Mouse (Mus musculus) liver, embryonic 14.5 days (tissue): Measurements from ENCODE around the gene Apba2. TPM values are rescaled to one million over a fixed set of nuclear protein-coding genes. Genes with fewer than 3 reads are reported as not detected.

ENCODE experiments used
- ATAC-seq: fragments of 200-750 bp; cut with Nextera tagmentation; 2 replicates; pipeline ENCODE4 v1.8.0; 2017; ENCODE audit warnings: moderate number of reproducible peaks, mild to moderate bottlenecking, moderate library complexity; ENCODE audit not compliant: insufficient read depth
- DNase-seq, 3 experiments: peaks; one replicate each; pipeline ENCODE4 v3.0.0-alpha.2; 2012 to 2013; ENCODE audit warnings: low read depth in 3 of 3, low spot score in 3 of 3
- H3K27ac ChIP-seq: fragments of 300-500 bp; sonication (generic); 2 replicates; pipeline ENCODE4 v1.5.1; 2014; ENCODE audit warnings: moderate library complexity, mild to moderate bottlenecking, control low read depth, inconsistent platforms
- H3K27me3 ChIP-seq: fragments of 300-500 bp; sonication (generic); 2 replicates; pipeline ENCODE4 v1.6.1; 2014; ENCODE audit warnings: mild to moderate bottlenecking, low read length, moderate library complexity; ENCODE audit not compliant: control insufficient read depth, insufficient read depth
- H3K36me3 ChIP-seq: fragments of 300-500 bp; sonication (generic); replicated peaks from 2 replicates; pipeline ENCODE4 v1.6.1; 2014; ENCODE audit warnings: low read depth; ENCODE audit not compliant: control insufficient read depth, insufficient read depth
- H3K4me1 ChIP-seq, 2 experiments: fragments of 200-500 bp in 1 of 2; fragments of 300-500 bp in 1 of 2; sonication (generic) in 1 of 2; replicated peaks; 2 replicates each; pipeline ENCODE4 v1.6.1; 2012 to 2014; ENCODE audit warnings: antibody characterized with exemption in 1 of 2, inconsistent platforms in 1 of 2, low read length in 1 of 2; ENCODE audit not compliant: control insufficient read depth in 2 of 2, insufficient read depth in 2 of 2
- H3K4me2 ChIP-seq: fragments of 300-500 bp; sonication (generic); 2 replicates; pipeline ENCODE4 v1.6.1; 2014; ENCODE audit warnings: low read depth, mild to moderate bottlenecking, control low read depth, moderate library complexity
- H3K4me3 ChIP-seq, 2 experiments: fragments of 200-500 bp in 1 of 2; fragments of 300-500 bp in 1 of 2; sonication (generic) in 1 of 2; 2 replicates each; pipeline ENCODE4 v1.5.1; 2012 to 2014; ENCODE audit warnings: low read depth in 2 of 2, low read length in 2 of 2, mild to moderate bottlenecking in 2 of 2, control low read depth in 1 of 2, inconsistent platforms in 1 of 2, moderate library complexity in 1 of 2; ENCODE audit not compliant: insufficient read depth in 1 of 2
- H3K9ac ChIP-seq: fragments of 300-500 bp; sonication (generic); replicated peaks from 2 replicates; pipeline ENCODE4 v1.6.1; 2014; ENCODE audit warnings: mild to moderate bottlenecking, control low read depth, moderate library complexity
- H3K9me3 ChIP-seq: fragments of 300-500 bp; sonication (generic); 2 replicates; pipeline ENCODE4 v1.6.1; 2016; ENCODE audit warnings: low read length, mixed read lengths; ENCODE audit not compliant: control insufficient read depth
- CTCF ChIP-seq: IDR thresholded peaks from 2 replicates; pipeline ENCODE4 v1.5.1; 2016; ENCODE audit warnings: antibody characterized with exemption, low read depth, control low read depth
- EP300 ChIP-seq: IDR thresholded peaks from 2 replicates; pipeline ENCODE4 v1.6.1; 2016; ENCODE audit warnings: antibody characterized with exemption, low read depth
- WGBS: fragments of 180-500 bp; shearing (Covaris S2); extraction: QIAGEN DNeasy Blood & Tissue Kit; methylation state at CpG from one replicate; pipeline ENCODE4 v1.1.7; 2014; ENCODE audit not compliant: insufficient replicate concordance; 5-methylcytosine and 5-hydroxymethylcytosine counted together
- polyA plus RNA-seq, 2 experiments: library from polyadenylated mRNA; depleted of rRNA in 1 of 2; stranded (reverse) in 1 of 2; unstranded in 1 of 2; fragments of >200 nt; fragmentation: Nextera tagmentation in 1 of 2; extraction: Ambion mirVana in 1 of 2; gene quantifications; 2 replicates each; pipeline versions ENCODE4 v1.2.1 to v1.2.3; 2012 to 2014

Gene Apba2
- polyA plus RNA-seq, 2 experiments: 0.02 TPM; not detected in 1

DNA sequence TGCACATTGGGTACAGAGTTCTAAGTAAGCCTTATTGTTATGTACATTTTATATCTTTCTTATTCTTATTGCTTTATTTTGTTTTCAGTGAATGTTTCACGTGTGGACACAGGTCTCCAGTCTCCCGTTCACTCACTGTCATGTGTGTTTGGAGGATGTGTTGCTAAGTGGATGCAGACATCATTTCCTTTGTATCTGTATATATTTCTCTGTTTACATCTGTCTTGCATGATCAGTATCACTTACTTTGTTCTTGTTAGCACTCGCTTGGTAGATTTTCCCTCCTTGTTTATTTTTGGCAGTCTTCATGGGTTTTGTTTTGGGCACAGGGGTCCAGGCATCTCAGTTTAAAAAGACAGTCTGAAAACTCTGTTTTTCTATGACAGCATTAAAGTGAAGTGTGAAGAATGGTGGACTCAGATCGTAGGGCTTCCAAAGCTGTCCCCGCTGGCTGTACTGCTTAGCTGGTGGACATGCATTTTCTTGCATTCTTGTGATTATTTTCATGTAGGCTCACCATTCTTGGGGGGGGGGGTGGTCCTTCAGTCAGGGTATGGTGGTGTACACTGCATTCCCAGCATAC lies 164.3 kb downstream of the Apba2 start:
- ATAC-seq (no peak), DNase-seq (no peak)
- Histone ChIP-seq H3K4me2 (no peak overlapping the region), H3K36me3 (no peaks in the 10 kb centered on the region), H3K4me3 (no peak overlapping the region), H3K9me3 (no peaks in the 10 kb centered on the region), H3K27me3 (no peaks in the 10 kb centered on the region), H3K9ac (no peak overlapping the region), H3K4me1 (no peaks in the 10 kb centered on the region), H3K27ac (no peak overlapping the region)
- no peak for TF ChIP-seq EP300
- TF ChIP-seq CTCF: no peak
- 64% methylated on average over 5 of the region's 5 CpGs for WGBS

DNA sequence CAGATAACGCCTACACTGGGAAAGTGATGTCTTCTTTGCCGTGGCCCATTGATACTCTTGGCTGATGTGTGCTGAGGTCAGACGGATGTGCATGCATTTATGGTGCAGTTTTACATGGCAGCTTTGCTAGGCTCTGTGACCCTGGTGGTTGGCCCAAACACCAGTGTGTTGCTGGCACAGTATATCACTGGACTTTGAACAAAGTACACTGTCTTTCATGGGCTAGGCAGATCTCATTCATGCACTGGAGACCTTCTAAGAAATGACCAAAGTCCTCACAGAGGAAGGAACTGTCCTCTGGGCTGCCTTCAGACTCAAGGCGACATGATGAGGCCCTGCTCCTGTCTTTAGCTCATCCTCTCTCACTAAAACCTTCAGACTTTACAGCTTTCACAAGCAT lies 166.5 kb downstream of the Apba2 start:
- ATAC-seq (no peak), DNase-seq (no peak)
- no peak overlapping the region for H3K4me2 ChIP-seq
- no peaks in the 10 kb centered on the region for H3K36me3 ChIP-seq
- no peaks in the 10 kb centered on the region for H3K4me1 ChIP-seq
- no peaks in the 10 kb centered on the region for H3K27me3 ChIP-seq
- TF ChIP-seq EP300 (no peak), CTCF (no peak)
- no peak overlapping the region for H3K27ac ChIP-seq
- no peaks in the 10 kb centered on the region for H3K9me3 ChIP-seq
- 61% methylated on average over 4 of the region's 4 CpGs for WGBS
- no peak overlapping the region for H3K4me3 ChIP-seq
- no peak overlapping the region for H3K9ac ChIP-seq

DNA sequence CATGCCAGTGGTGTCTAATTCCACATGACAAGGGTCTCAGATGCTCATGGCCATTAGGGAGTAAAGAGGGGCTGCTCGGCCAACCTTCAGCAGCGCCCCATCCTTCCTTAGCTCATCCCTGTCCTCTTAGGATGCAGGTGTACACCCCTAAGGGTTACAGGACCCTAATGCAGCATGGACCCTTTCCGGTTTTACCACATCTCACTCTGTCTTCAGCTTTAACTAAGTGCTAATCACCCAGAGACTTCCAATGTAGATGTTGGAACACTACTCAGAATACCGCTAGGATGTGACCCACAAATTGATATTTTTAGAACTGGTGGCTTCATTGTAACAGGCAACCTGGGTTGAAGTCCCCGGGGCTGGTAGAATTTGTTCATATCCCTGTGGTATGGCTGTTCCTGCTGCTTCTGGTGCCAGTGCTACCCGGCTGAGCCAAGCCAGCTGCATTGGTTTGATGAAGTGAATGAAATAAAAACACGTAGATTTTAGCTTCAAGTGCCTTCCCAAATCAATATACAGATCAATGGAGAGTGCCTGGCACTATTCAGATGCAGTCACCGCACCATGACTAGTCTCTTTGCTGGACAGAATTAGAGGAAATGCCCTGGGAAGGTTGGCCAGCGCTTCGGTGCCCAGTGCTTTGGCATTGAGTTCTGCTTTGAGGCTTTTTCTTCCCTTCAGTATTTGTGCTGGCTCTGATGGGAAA lies 178.4 kb downstream of the Apba2 start:
- Histone ChIP-seq H3K9ac (no peak overlapping the region), H3K27ac (no peak overlapping the region), H3K4me1 (no peaks in the 10 kb centered on the region), H3K4me2 (no peak overlapping the region), H3K27me3 (no peaks in the 10 kb centered on the region), H3K36me3 (no peaks in the 10 kb centered on the region), H3K9me3 (no peaks in the 10 kb centered on the region), H3K4me3 (no peak overlapping the region)
- WGBS: 61% methylated on average over 10 of the region's 10 CpGs
- no peak for DNase-seq
- TF ChIP-seq CTCF: no peak
- no peak for TF ChIP-seq EP300
- ATAC-seq: no peak

DNA sequence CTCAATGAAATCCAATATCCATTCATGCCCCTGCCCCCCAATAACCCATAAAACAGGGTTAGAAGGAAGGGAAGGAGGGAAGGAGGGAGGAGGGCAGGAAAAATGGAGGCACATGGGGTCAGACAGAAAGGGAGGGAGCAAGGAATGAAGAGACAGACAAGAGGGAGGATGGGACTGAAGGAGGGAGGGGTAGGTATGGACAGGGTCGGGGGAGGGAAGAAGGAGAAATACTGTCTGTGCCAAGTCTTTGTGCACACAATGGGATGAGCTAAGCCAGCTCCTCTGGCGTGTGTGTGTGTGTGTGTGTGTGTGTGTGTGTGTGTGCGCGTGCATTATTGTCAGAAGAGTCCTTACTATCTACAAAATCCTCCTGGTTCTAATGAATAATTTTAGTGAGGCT lies 183.4 kb downstream of the Apba2 start:
- H3K36me3 ChIP-seq: no peaks in the 10 kb centered on the region
- no peak overlapping the region for H3K27ac ChIP-seq
- DNase-seq: no peak
- no peak for TF ChIP-seq EP300
- TF ChIP-seq CTCF: no peak
- 60% methylated on average over 4 of the region's 4 CpGs for WGBS
- H3K4me2 ChIP-seq: no peak overlapping the region
- H3K4me1 ChIP-seq: no peaks in the 10 kb centered on the region
- no peaks in the 10 kb centered on the region for H3K9me3 ChIP-seq
- no peak overlapping the region for H3K9ac ChIP-seq
- H3K27me3 ChIP-seq: no peaks in the 10 kb centered on the region
- ATAC-seq: no peak
- H3K4me3 ChIP-seq: no peak overlapping the region

DNA sequence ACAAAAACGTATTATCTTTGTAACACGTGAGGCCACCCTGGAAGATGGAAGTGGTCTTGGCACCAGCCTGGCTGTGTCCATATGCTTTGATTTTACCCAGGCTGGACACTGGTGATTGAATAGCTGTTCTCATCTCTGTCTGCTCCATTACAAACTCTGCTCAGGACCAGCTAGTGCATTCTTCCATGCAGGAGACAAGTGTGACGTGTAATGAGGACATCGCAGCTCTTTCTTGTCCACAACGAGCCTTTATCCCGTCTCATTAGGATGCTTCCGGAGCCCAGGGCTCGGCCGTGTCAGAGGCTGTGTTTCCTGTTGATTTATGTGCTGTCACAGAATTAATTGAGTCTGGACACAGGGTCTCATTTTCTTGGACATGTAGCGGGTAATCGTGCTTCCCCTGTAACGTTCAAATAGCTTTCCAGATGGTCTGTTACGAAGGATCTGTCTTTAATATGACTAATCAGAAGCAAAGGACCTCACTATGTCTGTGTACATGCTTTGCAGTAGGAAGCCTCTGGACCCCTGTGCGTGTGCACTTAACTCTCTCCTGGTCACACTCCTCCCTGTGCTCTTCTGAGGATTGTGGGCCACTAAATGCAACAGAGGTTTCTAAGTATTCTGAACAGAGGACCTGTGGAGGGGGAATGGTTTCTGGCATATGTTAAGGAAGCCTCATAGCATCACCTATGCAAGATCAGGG lies 186.8 kb downstream of the Apba2 start:
- Histone ChIP-seq H3K4me1 (no peaks in the 10 kb centered on the region), H3K9ac (no peak overlapping the region), H3K4me3 (no peak overlapping the region), H3K27ac (no peak overlapping the region), H3K27me3 (no peaks in the 10 kb centered on the region), H3K9me3 (no peaks in the 10 kb centered on the region), H3K36me3 (no peaks in the 10 kb centered on the region), H3K4me2 (no peak overlapping the region)
- WGBS: 70% methylated on average over 14 of the region's 14 CpGs
- no peak for DNase-seq
- TF ChIP-seq EP300 (no peak), CTCF (no peak)
- ATAC-seq: no peak
